Mouse (Mus musculus): ENCODE measurements around the gene Stt3b. TPM values are rescaled to one million over a fixed set of nuclear protein-coding genes. Genes with fewer than 3 reads are reported as not detected.
A peak's percentile ranks its signal among the peaks of the same experiment; 100 is the strongest.

The Stt3b gene
- polyA plus RNA-seq, 2 experiments = 67.2 to 117 TPM

DNA sequence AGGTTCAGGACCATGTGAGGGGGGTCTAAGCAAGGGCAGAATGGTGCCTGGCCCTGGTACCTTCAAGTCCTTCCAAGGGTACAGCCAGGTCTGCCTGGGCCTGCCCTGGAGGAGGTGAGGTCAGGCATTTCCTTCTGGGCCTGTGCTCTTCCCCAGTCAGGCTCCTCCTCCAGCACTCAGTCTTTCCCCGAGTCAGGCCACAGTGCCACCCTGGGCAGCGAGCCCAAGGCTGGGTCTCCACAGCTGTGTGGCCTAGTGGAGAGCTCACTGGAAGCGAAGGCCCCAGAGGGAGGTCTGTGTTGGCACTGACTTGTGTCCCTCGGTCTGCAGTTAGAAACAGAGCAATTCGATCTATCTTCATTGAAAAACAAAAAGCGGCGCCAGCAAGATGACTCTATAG, 89.8 kb downstream of the Stt3b start:
- no peak for ATAC-seq (ENCODE audit: low FRiP score, low read depth)
- 80% methylated on average over 7 of the region's 7 CpGs for WGBS

DNA sequence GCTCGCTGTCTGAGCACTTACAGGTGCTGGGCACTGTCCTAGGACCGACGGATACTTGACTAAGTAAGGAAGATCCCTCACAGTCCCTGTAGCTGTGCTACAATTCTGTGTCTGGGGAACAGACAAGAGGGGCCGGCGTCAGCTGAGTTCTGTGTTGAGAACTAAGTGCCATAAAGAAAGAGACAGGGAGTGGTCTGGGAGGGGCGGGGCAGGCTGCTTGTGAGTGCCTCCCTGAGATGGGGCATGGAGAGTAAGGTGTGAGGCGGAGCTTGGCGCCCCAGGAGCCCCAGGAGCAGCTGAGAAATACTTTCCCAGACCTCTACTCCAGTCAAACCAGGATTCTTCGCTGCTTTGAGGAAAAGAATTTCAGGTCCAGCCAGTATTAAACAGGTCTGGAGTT, 92.2 kb downstream of the Stt3b start:
- ATAC-seq (ENCODE audit: low FRiP score, low read depth) (no peak), DNase-seq (ENCODE audit: low spot score) (no peak)
- Histone ChIP-seq H3K4me2 (replicated peaks; ENCODE audit: low read depth, low read length, severe bottlenecking) (no peak overlapping the region), H3K9ac (ENCODE audit: low read depth, low read length, severe bottlenecking) (no peak overlapping the region), H3K4me3 (replicated peaks; ENCODE audit: low read length) (no peak overlapping the region), H3K36me3 (ENCODE audit: control insufficient read depth, insufficient read depth, low read length) (no peaks in the 10 kb centered on the region; the same call in 1 of the 2 replicates), H3K27me3 (ENCODE audit: control insufficient read depth, insufficient read depth, low read length) (no peaks in the 10 kb centered on the region), H3K4me1 (ENCODE audit: control insufficient read depth, insufficient read depth, low read length) (peaks cover 20% of the 10 kb centered on the region), H3K9me3 (ENCODE audit: control insufficient read depth, low read length) (no peaks in the 10 kb centered on the region), H3K27ac (replicated peaks; ENCODE audit: low read depth, low read length) (no peak overlapping the region)
- WGBS = 20% methylated on average over 9 of the region's 9 CpGs
- no peak for TF ChIP-seq POLR2A (IDR thresholded peaks at IDR 0.05; ENCODE audit: borderline replicate concordance, extremely low read depth, insufficient read depth, insufficient read length)

More for the DNA sequence above, 89.8 kb downstream of the Stt3b start:
- no peak overlapping the region for H3K4me2 ChIP-seq (replicated peaks; ENCODE audit: low read depth, low read length, severe bottlenecking)
- DNase-seq (ENCODE audit: low spot score) = no peak
- no peak for TF ChIP-seq POLR2A (IDR thresholded peaks at IDR 0.05; ENCODE audit: borderline replicate concordance, extremely low read depth, insufficient read depth, insufficient read length)
- H3K9me3 ChIP-seq (ENCODE audit: control insufficient read depth, low read length) = no peaks in the 10 kb centered on the region
- no peak overlapping the region for H3K9ac ChIP-seq (ENCODE audit: low read depth, low read length, severe bottlenecking)
- no peak overlapping the region for H3K4me3 ChIP-seq (replicated peaks; ENCODE audit: low read length)
- H3K4me1 ChIP-seq (ENCODE audit: control insufficient read depth, insufficient read depth, low read length) = peaks cover 9% of the 10 kb centered on the region
- no peaks in the 10 kb centered on the region for H3K36me3 ChIP-seq (ENCODE audit: control insufficient read depth, insufficient read depth, low read length)
- no peaks in the 10 kb centered on the region for H3K27me3 ChIP-seq (ENCODE audit: control insufficient read depth, insufficient read depth, low read length)
- no peak overlapping the region for H3K27ac ChIP-seq (replicated peaks; ENCODE audit: low read depth, low read length)

DNA sequence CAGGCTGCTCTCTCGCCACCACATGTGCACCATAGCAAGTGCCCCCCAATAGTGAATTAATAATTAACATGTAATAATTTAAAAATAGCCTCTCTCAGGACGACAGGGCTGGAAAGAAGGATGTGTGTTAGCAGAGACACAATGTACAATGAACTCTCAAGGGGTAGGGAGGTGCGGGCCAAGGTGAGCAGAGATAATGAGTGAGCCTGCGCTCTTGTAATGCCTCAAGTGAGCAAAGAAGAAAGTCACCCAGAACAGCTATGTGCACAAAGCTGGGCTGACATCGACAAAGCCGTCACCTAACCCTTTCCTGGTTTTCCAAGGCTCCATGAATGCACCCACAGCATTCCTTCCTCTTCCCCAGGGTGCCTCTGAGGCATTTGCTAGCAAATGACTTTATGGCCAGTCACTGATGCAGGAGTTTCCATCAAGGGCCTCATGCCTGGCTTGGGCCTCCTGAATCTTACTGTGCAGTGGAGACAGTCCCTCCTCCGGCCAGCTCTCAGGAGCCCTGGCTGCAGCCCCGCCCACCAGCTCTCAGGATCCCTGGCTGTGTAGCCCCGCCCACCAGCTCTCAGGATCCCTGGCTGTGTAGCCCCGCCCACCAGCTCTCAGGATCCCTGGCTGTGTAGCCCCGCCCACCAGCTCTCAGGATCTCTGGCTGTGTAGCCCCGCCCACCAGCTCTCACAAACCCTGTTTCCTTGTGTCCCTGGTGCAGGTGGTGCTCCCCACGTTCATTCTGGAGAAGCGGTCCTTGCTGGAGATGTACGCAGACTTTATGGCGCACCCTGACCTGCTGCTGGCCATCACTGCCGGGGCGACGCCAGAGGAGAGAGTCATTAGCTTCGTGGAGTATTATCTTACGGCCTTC, 94.2 kb downstream of the Stt3b start:
- no peaks in the 10 kb centered on the region for H3K27me3 ChIP-seq (ENCODE audit: control insufficient read depth, insufficient read depth, low read length)
- H3K27ac ChIP-seq (replicated peaks; ENCODE audit: low read depth, low read length) = no peak overlapping the region
- no peaks in the 10 kb centered on the region for H3K9me3 ChIP-seq (ENCODE audit: control insufficient read depth, low read length)
- 28% methylated on average over 20 of the region's 21 CpGs for WGBS
- DNase-seq (ENCODE audit: low spot score) (no peak), ATAC-seq (ENCODE audit: low FRiP score, low read depth) (peak; percentile 19; the same call in 1 of the 2 replicates)
- H3K4me3 ChIP-seq (replicated peaks; ENCODE audit: low read length) = no peak overlapping the region
- H3K36me3 ChIP-seq (ENCODE audit: control insufficient read depth, insufficient read depth, low read length) = no peaks in the 10 kb centered on the region; the same call in 1 of the 2 replicates
- H3K4me1 ChIP-seq (ENCODE audit: control insufficient read depth, insufficient read depth, low read length) = peaks cover 20% of the 10 kb centered on the region
- no peak overlapping the region for H3K4me2 ChIP-seq (replicated peaks; ENCODE audit: low read depth, low read length, severe bottlenecking)
- no peak for TF ChIP-seq POLR2A (IDR thresholded peaks at IDR 0.05; ENCODE audit: borderline replicate concordance, extremely low read depth, insufficient read depth, insufficient read length)
- no peak overlapping the region for H3K9ac ChIP-seq (ENCODE audit: low read depth, low read length, severe bottlenecking)

DNA sequence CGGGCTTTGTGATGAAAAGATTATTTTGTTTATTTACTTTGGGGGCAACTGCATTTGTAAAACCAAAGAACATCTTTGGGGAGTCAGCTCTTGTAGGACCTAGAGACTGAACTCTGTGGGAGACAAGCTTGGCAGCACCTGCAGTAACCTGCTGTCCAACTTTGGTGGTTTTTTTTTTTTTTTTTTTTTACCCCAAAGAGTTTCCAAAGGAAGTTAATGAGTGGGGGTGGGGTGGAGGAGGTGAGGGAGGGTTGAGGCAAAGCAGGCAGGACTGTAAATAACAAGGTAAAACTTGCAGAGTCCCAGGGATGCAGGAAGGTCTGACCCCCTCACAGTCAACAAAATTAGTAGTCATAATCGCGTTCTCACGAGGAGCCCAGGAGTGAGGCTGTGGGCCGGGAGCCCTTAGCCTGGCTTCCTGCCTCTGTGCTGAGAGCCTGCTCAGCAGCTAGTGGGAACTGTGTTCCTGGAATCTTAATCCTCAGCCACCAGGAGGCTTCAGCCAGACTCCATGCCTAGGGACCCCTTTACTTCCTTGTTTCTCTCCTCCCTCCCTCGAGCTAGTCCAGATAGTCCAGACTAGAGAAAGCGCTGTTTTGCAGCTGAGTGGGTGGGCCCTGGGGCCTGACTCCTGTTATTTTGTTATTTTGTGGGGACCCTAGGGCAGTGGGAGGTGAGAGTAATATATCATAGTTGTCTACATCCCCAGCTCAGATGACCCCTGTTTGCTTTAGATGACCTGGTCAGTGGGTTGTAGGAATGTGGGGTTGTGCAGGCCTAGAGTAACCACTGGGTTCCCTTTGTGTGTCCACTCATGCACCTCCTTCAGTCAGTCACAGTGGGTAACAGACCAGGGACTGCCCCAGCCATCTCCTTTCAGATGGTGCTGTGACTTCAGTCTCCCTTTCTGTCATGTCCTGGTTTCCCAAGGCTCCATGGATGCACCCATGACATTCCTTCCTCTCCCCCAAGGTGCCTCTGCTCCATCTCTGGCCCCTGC, 95.3 kb downstream of the Stt3b start:
- DNase-seq (ENCODE audit: low spot score) (no peak), ATAC-seq (ENCODE audit: low FRiP score, low read depth) (peak; percentile 55)
- H3K9me3 ChIP-seq (ENCODE audit: control insufficient read depth, low read length) = no peaks in the 10 kb centered on the region
- no peak overlapping the region for H3K4me2 ChIP-seq (replicated peaks; ENCODE audit: low read depth, low read length, severe bottlenecking)
- 16% methylated on average over 7 of the region's 7 CpGs for WGBS
- H3K36me3 ChIP-seq (ENCODE audit: control insufficient read depth, insufficient read depth, low read length) = no peaks in the 10 kb centered on the region; the same call in 1 of the 2 replicates
- no peak overlapping the region for H3K4me3 ChIP-seq (replicated peaks; ENCODE audit: low read length)
- no peak for TF ChIP-seq POLR2A (IDR thresholded peaks at IDR 0.05; ENCODE audit: borderline replicate concordance, extremely low read depth, insufficient read depth, insufficient read length)
- 0 out of 2 replicates have a peak overlapping the region, but pooled peaks have one; percentile 46 for H3K27ac ChIP-seq (replicated peaks; ENCODE audit: low read depth, low read length)
- peaks cover 20% of the 10 kb centered on the region for H3K4me1 ChIP-seq (ENCODE audit: control insufficient read depth, insufficient read depth, low read length)
- no peak overlapping the region for H3K9ac ChIP-seq (ENCODE audit: low read depth, low read length, severe bottlenecking)
- H3K27me3 ChIP-seq (ENCODE audit: control insufficient read depth, insufficient read depth, low read length) = no peaks in the 10 kb centered on the region

DNA sequence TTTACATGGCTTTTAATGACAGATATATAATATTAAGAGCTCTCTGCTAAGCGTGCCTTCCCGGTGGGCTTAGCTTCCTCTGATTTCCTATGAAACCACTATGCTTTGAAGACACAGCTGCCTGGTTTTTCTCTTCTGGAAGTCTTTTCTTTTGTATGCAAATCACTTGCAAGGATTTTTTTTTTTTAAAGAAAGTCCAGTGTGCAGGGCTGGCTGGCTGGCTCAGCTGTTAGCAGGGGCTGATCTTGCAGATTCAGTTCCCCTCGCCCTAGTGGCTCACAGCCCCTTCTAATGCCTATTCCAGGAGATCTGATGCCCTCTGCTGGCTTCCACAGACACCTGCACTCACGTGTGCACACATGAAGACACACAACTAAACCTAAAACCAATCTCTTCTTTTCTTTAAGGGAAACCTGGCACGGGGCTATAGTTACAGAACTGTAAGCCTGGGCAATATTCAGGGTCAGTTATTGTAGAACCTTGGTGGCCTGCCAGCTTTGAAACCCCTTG, 96.4 kb downstream of the Stt3b start:
- 77% methylated on average over 5 of the region's 5 CpGs for WGBS
- no peak for DNase-seq (ENCODE audit: low spot score)
- H3K4me3 ChIP-seq (replicated peaks; ENCODE audit: low read length) = no peak overlapping the region

More for the DNA sequence above, 96.4 kb downstream of the Stt3b start:
- ATAC-seq (ENCODE audit: low FRiP score, low read depth) = no peak
- H3K4me2 ChIP-seq (replicated peaks; ENCODE audit: low read depth, low read length, severe bottlenecking) = no peak overlapping the region
- no peak for TF ChIP-seq POLR2A (IDR thresholded peaks at IDR 0.05; ENCODE audit: borderline replicate concordance, extremely low read depth, insufficient read depth, insufficient read length)
- H3K27ac ChIP-seq (replicated peaks; ENCODE audit: low read depth, low read length) = no peak overlapping the region
- H3K27me3 ChIP-seq (ENCODE audit: control insufficient read depth, insufficient read depth, low read length) = no peaks in the 10 kb centered on the region
- peaks cover 20% of the 10 kb centered on the region for H3K4me1 ChIP-seq (ENCODE audit: control insufficient read depth, insufficient read depth, low read length)
- no peaks in the 10 kb centered on the region for H3K9me3 ChIP-seq (ENCODE audit: control insufficient read depth, low read length)
- no peak overlapping the region for H3K9ac ChIP-seq (ENCODE audit: low read depth, low read length, severe bottlenecking)
- H3K36me3 ChIP-seq (ENCODE audit: control insufficient read depth, insufficient read depth, low read length) = no peaks in the 10 kb centered on the region; the same call in 1 of the 2 replicates

All from limb, embryonic 14.5 days (tissue).